Mouse (Mus musculus) liver, embryonic 13.5 days (tissue): ENCODE results near the gene Slc7a10. TPM values are rescaled to one million over a fixed set of nuclear protein-coding genes. Genes with fewer than 3 reads are reported as not detected.

Experiments used
- ATAC-seq: fragments of 200-750 bp; cut with Nextera tagmentation; 2 replicates; pipeline ENCODE4 v1.8.0; 2017; ENCODE audit warnings: low read depth, mild to moderate bottlenecking, moderate number of reproducible peaks, moderate library complexity
- DNase-seq: peaks from one replicate; pipeline ENCODE4 v3.0.0; 2022
- H3K27ac ChIP-seq: fragments of 300-500 bp; sonication (generic); 2 replicates; pipeline ENCODE4 v1.5.1; 2015; ENCODE audit warnings: moderate library complexity, mild to moderate bottlenecking, inconsistent platforms
- H3K27me3 ChIP-seq: fragments of 300-500 bp; sonication (generic); 2 replicates; pipeline ENCODE4 v1.6.1; 2015; ENCODE audit warnings: mild to moderate bottlenecking, inconsistent platforms
- H3K36me3 ChIP-seq: fragments of 300-500 bp; sonication (generic); 2 replicates; pipeline ENCODE4 v1.6.1; 2015; ENCODE audit warnings: mild to moderate bottlenecking, inconsistent platforms
- H3K4me1 ChIP-seq: fragments of 300-500 bp; sonication (generic); replicated peaks from 2 replicates; pipeline ENCODE4 v1.6.1; 2015; ENCODE audit warnings: inconsistent platforms
- H3K4me2 ChIP-seq: fragments of 300-500 bp; sonication (generic); 2 replicates; pipeline ENCODE4 v1.6.1; 2015; ENCODE audit warnings: inconsistent platforms, mild to moderate bottlenecking, moderate library complexity
- H3K4me3 ChIP-seq: fragments of 300-500 bp; sonication (generic); replicated peaks from 2 replicates; pipeline ENCODE4 v1.5.1; 2015; ENCODE audit warnings: mild to moderate bottlenecking, inconsistent platforms
- H3K9ac ChIP-seq: fragments of 300-500 bp; sonication (generic); 2 replicates; pipeline ENCODE4 v1.6.1; 2015; ENCODE audit warnings: mild to moderate bottlenecking, inconsistent platforms
- H3K9me3 ChIP-seq: fragments of 300-500 bp; sonication (generic); replicated peaks from 2 replicates; pipeline ENCODE4 v1.6.1; 2016; ENCODE audit warnings: inconsistent platforms
- WGBS: fragments of 180-500 bp; shearing (Covaris S2); methylation state at CpG from one replicate; pipeline ENCODE4 v1.1.7; 2015; ENCODE audit not compliant: insufficient replicate concordance; 5-methylcytosine and 5-hydroxymethylcytosine counted together
- polyA plus RNA-seq: library from polyadenylated mRNA; unstranded; fragments of >200 nt; fragmentation: Nextera tagmentation; extraction: Ambion mirVana; gene quantifications from 2 replicates; pipeline ENCODE4 v1.2.1, GENCODE M21; 2015

Gene Slc7a10
- polyA plus RNA-seq: 0.41 and 0.54 TPM in 2 replicates

DNA sequence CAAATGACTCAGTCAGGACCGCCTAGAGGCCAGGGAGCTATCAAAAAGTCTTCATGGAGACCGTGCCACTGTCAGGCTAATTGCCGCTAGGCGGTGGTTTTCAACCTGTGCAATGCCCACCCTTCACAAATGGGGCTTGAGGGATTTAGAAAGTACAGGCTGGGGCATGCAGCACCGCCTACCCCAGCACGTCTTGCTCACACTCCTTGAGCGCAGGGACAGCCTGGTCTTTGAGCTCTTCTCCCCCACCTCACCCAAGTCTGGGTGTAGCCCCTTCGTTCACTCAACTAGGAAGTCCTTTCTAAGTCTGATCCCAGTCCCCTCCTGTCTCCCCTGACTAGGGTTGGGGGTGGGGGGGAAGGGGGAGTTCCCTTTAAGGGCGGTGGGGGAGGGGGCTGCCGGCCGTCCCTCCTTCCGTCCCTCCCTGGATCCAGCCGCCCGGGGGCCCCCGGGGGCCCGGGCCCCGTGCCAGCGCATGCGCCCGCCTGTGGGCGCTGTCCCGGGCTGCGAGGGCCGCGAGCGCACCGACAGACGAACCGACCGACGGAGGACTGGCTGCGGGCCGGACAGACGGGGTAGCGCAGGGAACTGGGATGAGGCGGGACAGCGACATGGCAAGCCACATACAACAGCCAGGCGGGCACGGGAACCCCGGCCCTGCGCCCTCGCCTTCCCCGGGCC, at the start of gene Slc7a10:
Slc7a10 (plus strand) TSS at position 497 of the 681 bp plus-strand sequence.
- H3K27me3 ChIP-seq: peaks cover 63% of the 10 kb centered on the region
- peaks cover 4% of the 10 kb centered on the region; the same call in 1 of the 2 replicates for H3K9me3 ChIP-seq
- WGBS: 4% methylated on average over 43 of the region's 43 CpGs
- no peaks in the 10 kb centered on the region for H3K36me3 ChIP-seq
- peak within 1 kb of the TSS; percentile 31 for H3K4me3 ChIP-seq
- ATAC-seq (no peak), DNase-seq (no peak)
- peaks cover 5% of the 10 kb centered on the region; the same call in 1 of the 2 replicates for H3K4me1 ChIP-seq
- no peak within 1 kb of the TSS for H3K27ac ChIP-seq
- no peak within 1 kb of the TSS for H3K9ac ChIP-seq
- H3K4me2 ChIP-seq: peak within 1 kb of the TSS; percentile 52

DNA sequence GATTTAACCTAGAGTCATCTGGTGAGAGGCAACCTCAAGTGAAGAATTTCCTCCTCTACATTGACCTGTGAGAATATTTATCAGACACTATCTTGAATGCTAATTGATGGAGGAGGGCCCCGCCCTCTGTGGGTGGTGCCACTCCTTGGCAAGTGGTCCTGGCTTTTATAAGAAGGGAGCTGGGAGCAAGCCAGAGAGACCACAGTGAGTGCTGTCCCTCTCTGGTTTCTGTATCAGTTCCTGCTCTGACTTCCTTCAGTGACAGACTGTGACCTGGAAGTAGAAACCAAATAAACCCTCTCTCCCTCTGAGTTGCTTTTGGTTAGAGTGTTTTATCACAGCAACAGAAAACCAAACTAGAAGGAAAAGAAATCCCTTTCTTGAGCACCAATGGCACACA, 48.7 kb upstream of the Slc7a10 start:
- ATAC-seq: no peak
- no peaks in the 10 kb centered on the region for H3K27me3 ChIP-seq
- no peaks in the 10 kb centered on the region for H3K36me3 ChIP-seq
- 47% methylated on average over 1 of the region's 1 CpGs for WGBS
- no peak overlapping the region for H3K4me2 ChIP-seq
- H3K27ac ChIP-seq: no peak overlapping the region
- DNase-seq: no peak
- H3K4me1 ChIP-seq: peaks cover 13% of the 10 kb centered on the region
- H3K9me3 ChIP-seq: no peaks in the 10 kb centered on the region
- no peak overlapping the region for H3K4me3 ChIP-seq
- no peak overlapping the region for H3K9ac ChIP-seq

DNA sequence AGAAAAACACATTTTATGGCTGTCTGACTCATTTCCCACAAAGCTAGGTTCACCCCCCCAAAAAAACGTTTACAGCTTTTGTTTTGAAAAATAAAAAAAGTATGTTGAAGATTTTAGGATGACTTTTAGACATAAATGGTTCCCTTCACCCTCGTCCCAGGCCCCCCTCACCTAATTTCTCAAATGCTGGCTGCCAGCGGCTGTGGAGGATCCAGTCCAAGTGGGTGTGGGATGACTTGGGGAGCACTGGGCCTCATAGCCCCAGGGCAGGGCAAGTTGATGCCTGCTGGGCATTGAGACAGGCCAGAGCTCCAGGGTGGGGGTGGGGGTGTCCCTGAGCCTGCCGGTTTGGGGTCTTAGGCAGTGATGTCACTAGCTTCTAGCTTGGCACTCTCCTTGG, 47.7 kb upstream of the Slc7a10 start:
- H3K4me1 ChIP-seq: peaks cover 17% of the 10 kb centered on the region
- no peak overlapping the region for H3K4me3 ChIP-seq
- no peaks in the 10 kb centered on the region for H3K27me3 ChIP-seq
- no peak overlapping the region for H3K27ac ChIP-seq
- no peaks in the 10 kb centered on the region for H3K9me3 ChIP-seq
- H3K9ac ChIP-seq: no peak overlapping the region
- WGBS: 45% methylated on average over 4 of the region's 4 CpGs
- H3K36me3 ChIP-seq: no peaks in the 10 kb centered on the region
- ATAC-seq (no peak), DNase-seq (no peak)
- H3K4me2 ChIP-seq: no peak overlapping the region

DNA sequence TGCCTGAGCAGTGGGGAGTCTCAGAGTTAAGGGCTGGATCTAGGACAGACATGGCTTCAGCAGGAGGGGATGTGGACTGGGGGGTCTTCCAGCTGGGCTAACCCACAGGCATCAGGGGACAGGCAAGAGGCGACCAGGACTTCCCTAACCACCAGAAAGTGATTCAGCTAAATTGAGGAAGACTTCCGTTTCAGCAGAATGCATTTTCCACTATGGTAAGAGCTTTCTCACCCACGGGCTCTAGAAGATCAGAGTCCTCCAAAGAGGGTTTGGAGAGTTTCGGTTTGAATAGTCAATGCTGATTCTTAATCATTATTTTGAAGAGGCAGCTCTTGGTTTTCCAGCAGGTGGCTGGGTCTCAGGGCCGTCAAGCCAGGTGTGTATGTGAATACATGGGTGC, 46.3 kb upstream of the Slc7a10 start:
- H3K27ac ChIP-seq: no peak overlapping the region
- 33% methylated on average over 5 of the region's 5 CpGs for WGBS

DNA sequence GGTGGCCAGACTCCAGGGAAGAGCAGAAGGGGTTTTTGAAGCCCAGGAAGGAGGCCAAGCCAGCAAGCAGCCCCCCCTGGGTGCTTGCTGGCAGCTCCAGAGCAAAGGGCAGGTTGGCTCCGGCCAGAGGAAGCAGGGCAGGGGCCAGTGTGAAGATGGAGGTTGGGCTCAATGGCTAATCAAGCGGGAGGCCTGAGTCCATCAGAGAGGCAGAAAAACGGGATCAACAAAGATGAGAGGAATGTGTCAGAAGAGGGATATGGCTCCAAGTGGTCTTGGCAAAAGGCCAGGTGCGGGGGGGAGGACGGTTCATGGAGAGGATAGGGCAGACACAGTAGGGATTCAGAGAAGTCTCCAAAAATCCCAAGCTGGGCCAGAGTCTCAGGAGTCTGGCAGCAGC, 44.7 kb upstream of the Slc7a10 start:
- DNase-seq (no peak), ATAC-seq (no peak)
- Histone ChIP-seq H3K9me3 (no peaks in the 10 kb centered on the region), H3K4me1 (peaks cover 39% of the 10 kb centered on the region), H3K9ac (peak overlapping the region; percentile 15; the same call in 1 of the 2 replicates), H3K36me3 (no peaks in the 10 kb centered on the region), H3K27me3 (no peaks in the 10 kb centered on the region), H3K4me2 (no peak overlapping the region), H3K4me3 (no peak overlapping the region), H3K27ac (no peak overlapping the region)
- WGBS: 51% methylated on average over 5 of the region's 5 CpGs

More for the DNA sequence above, 46.3 kb upstream of the Slc7a10 start:
- Histone ChIP-seq H3K27me3 (no peaks in the 10 kb centered on the region), H3K4me1 (peaks cover 26% of the 10 kb centered on the region), H3K9ac (no peak overlapping the region), H3K4me2 (no peak overlapping the region), H3K36me3 (no peaks in the 10 kb centered on the region), H3K4me3 (no peak overlapping the region), H3K9me3 (no peaks in the 10 kb centered on the region)
- DNase-seq: no peak
- no peak for ATAC-seq

DNA sequence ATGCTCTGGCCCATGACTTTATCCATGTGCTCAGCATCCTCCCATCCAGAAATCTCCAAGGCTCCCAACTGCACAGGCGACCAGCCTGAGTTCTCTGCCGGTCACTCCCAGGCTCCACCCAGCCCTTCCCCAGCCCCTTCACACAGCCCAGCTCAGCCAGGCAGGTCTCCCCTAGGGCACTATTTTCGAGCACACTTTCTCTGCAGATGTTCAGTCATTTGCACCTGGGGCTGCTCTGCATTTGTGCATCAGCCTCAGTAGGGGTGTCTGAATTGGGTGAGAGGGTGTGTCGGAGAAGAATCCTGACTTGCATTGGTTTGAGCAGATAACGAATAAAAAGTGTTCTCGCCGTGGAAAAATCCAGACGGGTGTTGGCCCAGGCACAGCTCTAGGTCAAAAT, 43.7 kb upstream of the Slc7a10 start:
- no peaks in the 10 kb centered on the region for H3K27me3 ChIP-seq
- no peaks in the 10 kb centered on the region for H3K36me3 ChIP-seq
- ATAC-seq (no peak), DNase-seq (no peak)
- no peak overlapping the region for H3K9ac ChIP-seq
- 60% methylated on average over 8 of the region's 8 CpGs for WGBS
- no peaks in the 10 kb centered on the region for H3K9me3 ChIP-seq
- no peak overlapping the region for H3K4me2 ChIP-seq
- no peak overlapping the region for H3K27ac ChIP-seq
- no peak overlapping the region for H3K4me3 ChIP-seq
- peaks cover 43% of the 10 kb centered on the region for H3K4me1 ChIP-seq

DNA sequence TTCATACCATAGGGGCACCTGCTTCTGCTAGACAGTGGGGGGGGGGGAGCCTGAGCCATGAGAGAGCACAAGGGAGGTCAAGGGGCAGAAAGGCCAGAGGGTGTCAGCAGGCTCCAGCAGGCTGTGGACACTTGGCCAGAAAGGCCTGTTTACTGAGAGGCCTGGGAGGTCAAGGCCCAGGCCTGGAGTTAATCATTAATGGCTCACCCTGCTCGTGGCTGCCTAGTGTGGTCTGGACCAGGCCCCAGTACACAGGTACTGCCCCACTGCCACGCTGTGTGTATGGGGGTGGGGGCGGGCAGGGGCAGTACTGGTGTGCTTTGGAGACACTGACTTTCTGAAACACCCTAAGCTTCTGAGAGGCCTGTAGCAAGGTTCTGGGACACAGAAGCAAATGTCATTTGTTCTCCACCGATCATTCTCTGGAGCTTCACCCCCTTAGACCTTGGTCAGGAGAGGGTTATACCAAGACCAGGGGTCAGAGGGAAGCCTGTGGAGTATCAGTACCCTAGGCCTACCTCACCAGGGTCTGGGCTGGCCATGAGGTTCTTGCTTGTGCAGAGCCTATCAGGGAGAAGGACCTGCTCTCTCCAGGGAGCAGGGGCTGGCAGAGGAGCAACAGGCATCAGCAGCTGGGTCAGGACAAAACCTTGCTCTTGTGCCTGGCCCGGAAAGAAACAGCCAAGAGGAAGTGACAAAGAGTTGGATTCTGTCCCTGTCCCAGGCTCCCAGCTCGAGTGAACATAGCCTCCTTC, 42.1 kb upstream of the Slc7a10 start:
- DNase-seq (no peak), ATAC-seq (peak; percentile 84)
- no peaks in the 10 kb centered on the region for H3K9me3 ChIP-seq
- whole genome bisulfite sequencing: 45% methylated on average over 6 of the region's 6 CpGs
- H3K4me3 ChIP-seq: no peak overlapping the region
- H3K4me1 ChIP-seq: peaks cover 48% of the 10 kb centered on the region
- H3K27me3 ChIP-seq: no peaks in the 10 kb centered on the region
- no peaks in the 10 kb centered on the region for H3K36me3 ChIP-seq
- H3K9ac ChIP-seq: no peak overlapping the region
- peak overlapping the region; percentile 68 for H3K27ac ChIP-seq
- H3K4me2 ChIP-seq: no peak overlapping the region

DNA sequence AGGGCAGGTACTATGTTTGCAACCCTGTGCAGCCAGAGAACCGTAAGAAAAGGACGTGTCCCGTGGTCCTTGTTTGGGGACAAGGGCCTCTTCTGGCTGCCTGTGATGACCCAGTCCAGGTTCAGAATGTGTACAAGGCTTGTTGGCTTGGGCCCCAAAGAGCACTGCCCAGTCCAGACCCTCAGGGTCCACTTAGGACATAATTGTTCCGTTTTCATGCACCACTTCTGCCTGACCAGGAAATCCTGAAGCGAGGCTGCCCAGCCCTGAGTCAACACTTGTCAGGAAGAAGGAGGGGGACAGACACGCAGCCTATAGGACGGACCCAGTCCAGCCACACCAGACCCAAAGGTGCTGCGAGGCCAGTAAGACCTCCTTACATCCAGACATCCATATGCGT, 41.1 kb upstream of the Slc7a10 start:
- Histone ChIP-seq H3K9me3 (no peaks in the 10 kb centered on the region), H3K9ac (no peak overlapping the region), H3K27ac (peak overlapping the region; percentile 68; the same call in 1 of the 2 replicates), H3K4me1 (peaks cover 58% of the 10 kb centered on the region), H3K36me3 (no peaks in the 10 kb centered on the region), H3K27me3 (no peaks in the 10 kb centered on the region), H3K4me3 (no peak overlapping the region), H3K4me2 (no peak overlapping the region)
- ATAC-seq: no peak
- DNase-seq: no peak
- 44% methylated on average over 9 of the region's 9 CpGs for WGBS

DNA sequence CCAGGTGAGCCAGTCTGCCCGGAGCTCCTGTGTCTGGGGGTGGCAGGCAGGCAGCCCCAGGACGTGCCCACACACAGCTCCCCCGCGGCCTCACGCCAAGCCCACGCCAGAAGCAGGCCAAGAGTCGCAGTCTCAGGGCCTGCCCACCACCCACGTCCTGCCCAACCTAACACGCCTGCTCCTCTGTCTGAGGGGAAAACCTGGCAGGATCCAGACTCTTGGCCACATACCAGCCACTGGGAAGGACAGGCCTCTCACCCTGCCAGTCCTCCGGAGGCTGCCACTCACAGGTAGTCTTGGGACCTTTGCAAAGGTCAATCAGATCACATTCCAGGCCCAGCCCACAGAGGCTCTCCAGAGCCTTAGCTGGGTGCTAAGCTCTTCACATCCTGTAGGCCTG, 39.9 kb upstream of the Slc7a10 start:
- WGBS: 73% methylated on average over 10 of the region's 10 CpGs
- Histone ChIP-seq H3K36me3 (no peaks in the 10 kb centered on the region), H3K9ac (no peak overlapping the region), H3K27me3 (no peaks in the 10 kb centered on the region), H3K4me1 (peaks cover 63% of the 10 kb centered on the region), H3K4me3 (no peak overlapping the region), H3K4me2 (no peak overlapping the region), H3K27ac (peak overlapping the region; percentile 13; the same call in 1 of the 2 replicates), H3K9me3 (no peaks in the 10 kb centered on the region)
- DNase-seq (no peak), ATAC-seq (no peak)

DNA sequence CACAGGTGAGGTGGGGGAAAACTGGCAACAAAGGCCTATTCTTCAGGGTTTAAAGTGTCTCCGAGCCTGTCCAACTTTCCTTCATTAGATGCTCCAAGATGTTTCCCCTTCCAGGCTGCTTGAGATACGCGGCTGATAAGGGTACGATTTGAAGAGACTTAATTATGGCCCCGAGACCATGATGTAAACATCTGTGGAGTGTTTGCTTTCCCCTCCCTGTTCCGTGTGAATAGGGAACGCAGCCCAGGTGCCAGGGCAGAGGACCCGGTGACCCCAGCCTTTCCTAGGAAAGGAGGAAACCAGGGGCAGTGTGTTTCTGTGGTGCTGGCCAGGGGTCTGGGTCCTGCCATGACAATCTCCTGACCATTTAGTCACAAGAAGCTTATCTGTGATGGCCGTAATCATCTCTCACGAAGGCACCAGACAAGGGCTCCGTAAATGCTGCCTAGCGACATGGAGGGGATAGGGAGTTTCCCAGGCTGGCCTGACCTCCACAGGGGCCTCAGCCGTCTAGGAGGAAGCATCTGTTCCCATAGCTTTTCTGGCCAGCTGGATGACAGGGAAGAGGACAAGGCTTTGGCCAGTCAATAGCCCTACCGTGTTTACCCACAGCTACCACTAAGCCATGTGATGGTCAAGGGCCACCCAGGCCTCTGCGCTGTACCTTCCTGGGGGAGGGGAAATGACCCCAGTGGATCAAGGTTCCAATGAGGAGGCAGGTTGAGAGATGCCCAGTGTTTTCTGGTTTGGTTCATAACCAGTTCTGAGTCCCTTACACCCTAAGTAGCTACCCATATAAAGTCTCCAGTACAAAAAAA, 36.4 kb upstream of the Slc7a10 start:
- Histone ChIP-seq H3K27me3 (no peaks in the 10 kb centered on the region), H3K4me3 (no peak overlapping the region), H3K4me2 (no peak overlapping the region), H3K4me1 (peaks cover 51% of the 10 kb centered on the region), H3K36me3 (no peaks in the 10 kb centered on the region), H3K9me3 (no peaks in the 10 kb centered on the region), H3K27ac (peak overlapping the region; percentile 71), H3K9ac (no peak overlapping the region)
- peak; percentile 76 for ATAC-seq
- DNase-seq: no peak
- WGBS: 48% methylated on average over 15 of the region's 15 CpGs

DNA sequence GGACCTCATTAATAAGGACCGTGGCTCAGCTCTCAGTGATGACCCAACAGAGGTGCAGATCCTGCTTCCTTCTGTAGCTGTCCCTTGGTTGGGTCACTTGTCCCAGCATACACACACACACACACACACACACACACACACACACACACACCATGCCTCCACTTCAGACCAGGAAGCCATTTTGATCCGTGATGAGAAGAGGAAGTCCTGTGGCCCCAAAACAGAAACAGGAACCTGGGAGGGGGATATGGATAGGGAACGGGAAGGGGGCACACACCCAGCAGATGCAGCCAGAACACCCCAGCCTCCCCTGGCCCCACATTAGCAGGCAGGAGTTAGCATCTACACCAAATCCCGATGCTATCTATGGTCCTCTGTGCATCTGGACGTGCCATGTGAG, 35.3 kb upstream of the Slc7a10 start:
- DNase-seq (no peak), ATAC-seq (no peak)
- H3K4me2 ChIP-seq: no peak overlapping the region
- H3K27me3 ChIP-seq: no peaks in the 10 kb centered on the region
- no peaks in the 10 kb centered on the region for H3K9me3 ChIP-seq
- H3K36me3 ChIP-seq: no peaks in the 10 kb centered on the region
- WGBS: 37% methylated on average over 5 of the region's 5 CpGs
- H3K4me3 ChIP-seq: no peak overlapping the region
- no peak overlapping the region for H3K27ac ChIP-seq
- no peak overlapping the region for H3K9ac ChIP-seq
- peaks cover 46% of the 10 kb centered on the region for H3K4me1 ChIP-seq
